Mouse (Mus musculus): ENCODE results near the gene Nufip1. TPM values are rescaled to one million over a fixed set of nuclear protein-coding genes. Genes with fewer than 3 reads are reported as not detected.

Gene Nufip1
- polyA plus RNA-seq, 1 experiment, result 11.7 TPM

DNA sequence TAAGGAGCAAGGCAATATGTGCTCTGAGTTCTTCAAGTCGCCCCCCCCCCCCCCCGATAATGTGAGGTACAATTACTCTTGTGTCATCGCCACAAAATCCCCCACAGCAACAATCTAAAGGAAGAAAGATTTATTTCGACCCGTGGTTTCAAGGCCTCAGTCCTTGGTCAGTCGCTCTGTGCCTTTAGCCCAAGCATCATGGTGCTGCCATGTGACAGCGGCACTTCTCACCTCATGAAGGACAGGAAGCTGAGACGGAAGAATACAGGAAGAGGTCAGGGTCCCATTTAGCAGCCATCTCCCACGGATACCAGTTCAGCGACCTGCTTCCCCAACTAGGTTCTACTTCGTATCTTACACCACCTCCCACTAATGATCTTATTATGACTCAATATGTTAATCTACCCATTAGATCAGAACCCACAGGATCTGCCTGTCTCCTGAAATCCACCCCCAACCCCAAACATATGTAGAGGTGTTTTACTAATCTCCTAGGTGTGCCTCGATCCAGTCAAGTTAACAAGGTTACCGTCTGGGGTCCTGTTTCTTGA, 28.5 kb upstream of the Nufip1 start:
- Histone ChIP-seq H3K27ac (ENCODE audit: insufficient read depth, low read length) (no peak overlapping the region), H3K4me3 (ENCODE audit: insufficient read depth, low read length) (no peak overlapping the region), H3K4me1 (ENCODE audit: control insufficient read depth, insufficient read depth, low read length) (no peaks in the 10 kb centered on the region)
- TF ChIP-seq CTCF (IDR thresholded peaks at IDR 0.05; ENCODE audit: borderline replicate concordance, insufficient read depth, low read length), result no peak
- TF ChIP-seq POLR2A (IDR thresholded peaks at IDR 0.05; ENCODE audit: low read depth, low read length), result no peak

- H3K4me3 ChIP-seq (ENCODE audit: insufficient read depth, low read length), result no peak overlapping the region
- H3K27ac ChIP-seq (ENCODE audit: insufficient read depth, low read length), result no peak overlapping the region
- no peaks in the 10 kb centered on the region for H3K4me1 ChIP-seq (ENCODE audit: control insufficient read depth, insufficient read depth, low read length)
- TF ChIP-seq CTCF (IDR thresholded peaks at IDR 0.05; ENCODE audit: borderline replicate concordance, insufficient read depth, low read length) (no peak), POLR2A (IDR thresholded peaks at IDR 0.05; ENCODE audit: low read depth, low read length) (no peak)
Measured at GRCm38 (mm10) chr14:76084188-76084587, 26.5 kb upstream of the Nufip1 start.

- Histone ChIP-seq H3K27ac (ENCODE audit: insufficient read depth, low read length) (no peak overlapping the region), H3K4me3 (ENCODE audit: insufficient read depth, low read length) (no peak overlapping the region), H3K4me1 (ENCODE audit: control insufficient read depth, insufficient read depth, low read length) (peaks cover 2% of the 10 kb centered on the region)
- TF ChIP-seq POLR2A (IDR thresholded peaks at IDR 0.05; ENCODE audit: low read depth, low read length) (no peak), CTCF (IDR thresholded peaks at IDR 0.05; ENCODE audit: borderline replicate concordance, insufficient read depth, low read length) (no peak)
Measured at GRCm38 (mm10) chr14:76097244-76097643, 13.4 kb upstream of the Nufip1 start.

- TF ChIP-seq CTCF (IDR thresholded peaks at IDR 0.05; ENCODE audit: borderline replicate concordance, insufficient read depth, low read length) (no peak), POLR2A (IDR thresholded peaks at IDR 0.05; ENCODE audit: low read depth, low read length) (no peak)
- H3K27ac ChIP-seq (ENCODE audit: insufficient read depth, low read length), result no peak overlapping the region
- peaks cover 2% of the 10 kb centered on the region for H3K4me1 ChIP-seq (ENCODE audit: control insufficient read depth, insufficient read depth, low read length)
- H3K4me3 ChIP-seq (ENCODE audit: insufficient read depth, low read length), result no peak overlapping the region
Measured at GRCm38 (mm10) chr14:76097815-76098214, 12.9 kb upstream of the Nufip1 start.

GRCm38 (mm10) chr14:76099543-76099942, 11.1 kb upstream of the Nufip1 start:
- H3K4me3 ChIP-seq (ENCODE audit: insufficient read depth, low read length), result no peak overlapping the region
- no peak for TF ChIP-seq CTCF (IDR thresholded peaks at IDR 0.05; ENCODE audit: borderline replicate concordance, insufficient read depth, low read length)
- 0 out of 2 replicates have a peak, but pooled peaks have one; percentile 9 for TF ChIP-seq POLR2A (IDR thresholded peaks at IDR 0.05; ENCODE audit: low read depth, low read length)
- peak overlapping the region; percentile 80; the same call in 1 of the 2 replicates for H3K27ac ChIP-seq (ENCODE audit: insufficient read depth, low read length)
- peaks cover 2% of the 10 kb centered on the region for H3K4me1 ChIP-seq (ENCODE audit: control insufficient read depth, insufficient read depth, low read length)

DNA sequence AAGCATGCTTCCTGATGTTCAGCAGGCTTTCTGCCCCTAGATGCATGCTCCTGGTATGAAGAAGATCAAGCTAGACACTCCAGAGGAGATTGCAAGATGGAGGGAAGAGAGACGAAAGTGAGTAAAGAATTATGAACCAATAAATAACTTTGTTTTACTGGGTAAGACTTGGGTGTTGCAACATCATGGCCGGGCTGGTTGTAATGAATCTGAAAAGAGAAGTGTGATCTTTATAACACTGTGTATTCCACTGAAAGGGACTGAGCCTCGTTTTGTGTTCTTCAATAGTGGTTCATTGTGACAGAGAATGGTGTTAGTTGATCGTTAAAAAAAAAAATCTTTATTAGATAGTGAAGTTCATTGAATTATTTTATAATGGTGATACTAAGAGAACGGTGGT, 5.1 kb downstream of the Nufip1 start:
- Histone ChIP-seq H3K27ac (ENCODE audit: insufficient read depth, low read length) (no peak overlapping the region), H3K4me3 (ENCODE audit: insufficient read depth, low read length) (no peak overlapping the region), H3K4me1 (ENCODE audit: control insufficient read depth, insufficient read depth, low read length) (no peaks in the 10 kb centered on the region)
- TF ChIP-seq POLR2A (IDR thresholded peaks at IDR 0.05; ENCODE audit: low read depth, low read length) (no peak), CTCF (IDR thresholded peaks at IDR 0.05; ENCODE audit: borderline replicate concordance, insufficient read depth, low read length) (no peak)

- Histone ChIP-seq H3K27ac (ENCODE audit: insufficient read depth, low read length) (no peak overlapping the region), H3K4me1 (ENCODE audit: control insufficient read depth, insufficient read depth, low read length) (no peaks in the 10 kb centered on the region), H3K4me3 (ENCODE audit: insufficient read depth, low read length) (no peak overlapping the region)
- no peak for TF ChIP-seq POLR2A (IDR thresholded peaks at IDR 0.05; ENCODE audit: low read depth, low read length)
- no peak for TF ChIP-seq CTCF (IDR thresholded peaks at IDR 0.05; ENCODE audit: borderline replicate concordance, insufficient read depth, low read length)
Measured at GRCm38 (mm10) chr14:76118963-76119362, 8.3 kb downstream of the Nufip1 start.

GRCm38 (mm10) chr14:76120472-76120871, 9.8 kb downstream of the Nufip1 start:
- Histone ChIP-seq H3K4me1 (ENCODE audit: control insufficient read depth, insufficient read depth, low read length) (no peaks in the 10 kb centered on the region), H3K27ac (ENCODE audit: insufficient read depth, low read length) (no peak overlapping the region), H3K4me3 (ENCODE audit: insufficient read depth, low read length) (no peak overlapping the region)
- TF ChIP-seq POLR2A (IDR thresholded peaks at IDR 0.05; ENCODE audit: low read depth, low read length), result no peak

- Histone ChIP-seq H3K27ac (ENCODE audit: insufficient read depth, low read length) (no peak overlapping the region), H3K4me3 (ENCODE audit: insufficient read depth, low read length) (no peak overlapping the region), H3K4me1 (ENCODE audit: control insufficient read depth, insufficient read depth, low read length) (no peaks in the 10 kb centered on the region)
- TF ChIP-seq CTCF (IDR thresholded peaks at IDR 0.05; ENCODE audit: borderline replicate concordance, insufficient read depth, low read length) (peak; percentile 58; the same call in 1 of the 2 replicates), POLR2A (IDR thresholded peaks at IDR 0.05; ENCODE audit: low read depth, low read length) (no peak)
Measured at GRCm38 (mm10) chr14:76121901-76122662, 11.4 kb downstream of the Nufip1 start.

GRCm38 (mm10) chr14:76122663-76123058, 12.0 kb downstream of the Nufip1 start:
- TF ChIP-seq POLR2A (IDR thresholded peaks at IDR 0.05; ENCODE audit: low read depth, low read length) (no peak), CTCF (IDR thresholded peaks at IDR 0.05; ENCODE audit: borderline replicate concordance, insufficient read depth, low read length) (no peak)
- Histone ChIP-seq H3K27ac (ENCODE audit: insufficient read depth, low read length) (no peak overlapping the region), H3K4me3 (ENCODE audit: insufficient read depth, low read length) (no peak overlapping the region), H3K4me1 (ENCODE audit: control insufficient read depth, insufficient read depth, low read length) (no peaks in the 10 kb centered on the region)

All from embryonic fibroblast, embryonic 13.5 days (primary cell).